Mouse (Mus musculus): ENCODE measurements around the gene Emp2. TPM values are rescaled to one million over a fixed set of nuclear protein-coding genes. Genes with fewer than 3 reads are reported as not detected.

The Emp2 gene
- 10 to 100 TPM; 14.4 to 16.4 TPM for total RNA-seq (2021)
- long read RNA-seq, experiment 1, transcript Emp2-201 (5 exons, 3,440 nt): major isoform, 17 of 20 reads
- long read RNA-seq, experiment 1, partial matches to known transcripts: 0 of 20 reads
- long read RNA-seq, experiment 1, other reads (novel, unspliced or antisense): 3 of 20 reads
- long read RNA-seq, experiment 2, transcript Emp2-201 (5 exons, 3,440 nt): major isoform, 23 of 26 reads
- long read RNA-seq, experiment 2, partial matches to known transcripts: 3 of 26 reads
- long read RNA-seq, experiment 2, other reads (novel, unspliced or antisense): 0 of 26 reads

DNA sequence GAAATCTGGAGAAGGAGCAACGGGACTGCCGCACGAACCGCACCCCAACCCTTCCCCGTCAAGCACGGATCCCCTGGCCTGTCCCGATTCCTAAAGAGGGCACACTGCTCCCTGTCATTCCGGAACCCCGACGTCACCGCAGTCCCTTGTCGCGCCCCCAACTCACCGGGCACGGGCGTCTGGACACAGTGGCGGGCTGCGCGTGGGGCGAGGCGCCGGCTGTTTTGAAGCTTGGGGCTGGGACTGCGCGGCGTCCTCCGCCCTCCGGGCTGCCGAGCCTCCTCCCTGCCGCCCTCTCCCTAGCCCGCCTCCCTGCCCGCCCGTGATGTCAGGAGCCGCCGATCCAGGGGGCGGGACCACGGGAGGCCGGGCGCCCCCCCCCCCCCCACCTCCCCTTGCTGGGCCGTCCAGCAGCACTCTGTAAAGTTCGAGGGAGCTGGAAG, at the start of gene Emp2:
Gene Emp2 (minus strand): TSS at position 323 of the 443 bp plus-strand sequence.
- Histone ChIP-seq H3K27ac (peak within 1 kb of the TSS; percentile 70), H3K4me3 (peak within 1 kb of the TSS; percentile 68)
- DNase-seq (ENCODE audit: low spot score in 2 of 2): peak in 1 of 2 experiments; percentile 17
- TF ChIP-seq CTCF (conservative IDR thresholded peaks at IDR 0.05): no peak

DNA sequence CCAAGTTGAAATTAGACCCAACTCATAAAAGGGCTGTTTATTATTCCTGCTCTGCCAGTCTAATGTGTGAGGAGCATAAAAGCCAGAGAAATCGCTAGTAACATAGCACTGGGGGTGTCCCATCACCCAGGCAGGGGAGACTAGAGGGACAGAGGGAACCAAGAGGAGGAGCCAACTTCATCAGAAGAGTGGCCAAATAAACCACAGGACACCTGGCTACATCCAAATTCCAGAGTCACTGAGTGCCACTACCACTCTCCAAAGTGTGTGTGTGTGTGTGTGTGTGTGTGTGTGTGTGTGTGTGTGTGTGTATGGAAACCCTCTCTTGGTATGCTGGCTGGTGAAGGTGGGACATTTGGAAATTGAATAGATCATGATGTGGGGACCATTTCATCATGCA, 49.3 kb upstream of the Emp2 start:
- no peak for TF ChIP-seq CTCF (conservative IDR thresholded peaks at IDR 0.05)
- no peak overlapping the region for H3K4me3 ChIP-seq
- DNase-seq (ENCODE audit: low spot score in 2 of 2): no peak
- H3K27ac ChIP-seq: no peak overlapping the region

DNA sequence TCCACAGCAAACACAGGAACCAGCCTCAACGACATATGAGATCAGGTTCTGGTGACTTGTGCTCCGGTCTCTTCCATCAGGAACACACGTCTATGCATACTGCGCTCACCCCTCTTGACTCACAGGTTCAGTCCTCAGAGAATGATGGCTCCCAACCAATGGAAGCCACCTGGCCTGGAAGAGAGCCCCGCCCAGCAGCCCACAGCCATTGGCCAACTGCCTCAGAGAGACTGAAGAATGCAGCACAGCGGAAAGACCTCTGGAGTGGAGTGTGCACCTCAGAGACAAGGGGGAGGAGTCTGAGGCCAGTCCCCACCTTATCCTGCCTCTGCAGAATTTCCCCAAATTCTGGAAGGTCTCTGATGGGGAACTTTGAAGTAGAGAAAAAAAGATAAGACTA, 45.5 kb upstream of the Emp2 start:
- no peak overlapping the region for H3K27ac ChIP-seq
- no peak for TF ChIP-seq CTCF (conservative IDR thresholded peaks at IDR 0.05)
- no peak overlapping the region for H3K4me3 ChIP-seq
- DNase-seq (ENCODE audit: low spot score in 2 of 2): no peak

DNA sequence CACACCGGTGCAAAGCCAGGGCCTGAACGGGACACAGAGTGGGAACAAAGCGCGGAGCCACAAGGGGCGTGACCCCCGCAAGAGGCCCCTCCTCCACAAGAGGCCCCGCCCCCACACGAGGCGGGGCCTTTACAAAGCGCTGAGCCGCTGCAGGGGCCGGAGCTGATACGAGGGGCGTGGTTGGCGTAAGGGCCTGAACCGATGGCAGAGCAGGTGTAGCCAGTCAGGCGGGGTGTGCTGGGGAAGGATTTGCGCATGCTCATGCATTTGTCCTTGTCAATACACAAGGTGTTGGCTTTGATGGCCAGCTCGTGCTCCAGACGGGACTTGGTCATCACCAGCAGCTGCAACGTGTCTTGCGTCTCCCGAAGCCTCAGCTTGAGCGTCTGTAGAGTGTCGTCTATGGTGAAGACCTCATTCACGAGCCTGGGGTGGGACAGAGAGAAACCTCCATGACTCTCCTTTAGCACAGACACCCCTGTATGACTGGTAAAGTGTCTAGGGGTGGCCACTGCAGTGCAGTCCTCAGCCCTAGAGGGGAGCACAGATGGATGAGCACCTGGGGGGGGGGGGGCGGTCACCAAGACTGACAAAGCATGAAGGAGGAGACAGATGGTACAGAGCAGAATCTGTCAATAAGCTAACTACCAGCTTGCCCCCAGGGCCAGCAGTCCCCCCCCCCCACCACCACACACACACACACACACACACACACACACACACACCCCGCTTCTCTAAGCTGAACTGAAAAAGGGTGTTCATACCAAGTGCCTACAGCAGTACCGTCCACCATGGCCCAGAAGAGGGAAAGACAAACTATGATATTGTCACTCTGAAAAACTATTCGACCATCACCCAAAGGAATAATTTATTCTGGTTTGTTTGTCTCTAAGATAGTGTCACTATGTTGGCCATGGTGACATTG, 44.5 kb upstream of the Emp2 start:
- DNase-seq (ENCODE audit: low spot score in 2 of 2): no peak
- H3K4me3 ChIP-seq: no peak overlapping the region
- H3K27ac ChIP-seq: no peak overlapping the region
- no peak for TF ChIP-seq CTCF (conservative IDR thresholded peaks at IDR 0.05)

DNA sequence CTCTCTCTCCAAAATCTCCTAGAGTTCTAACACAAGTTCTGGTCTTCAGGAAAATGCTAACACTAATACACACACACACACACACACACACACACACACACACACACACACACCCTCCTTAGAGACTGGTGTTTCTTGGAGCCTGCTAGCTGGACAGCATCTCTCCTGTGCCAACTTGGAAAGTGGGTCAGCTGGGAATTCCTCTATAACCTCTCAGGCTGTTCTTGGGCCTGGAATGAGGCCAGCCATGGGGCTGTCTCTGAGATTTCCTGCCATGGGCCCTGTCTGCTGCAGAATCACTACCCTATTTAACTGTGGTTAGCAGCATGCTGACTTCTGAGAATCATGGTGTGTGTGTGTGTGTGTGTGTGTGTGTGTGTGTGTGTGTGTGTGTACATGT, 41.2 kb upstream of the Emp2 start:
- DNase-seq (ENCODE audit: low spot score in 2 of 2): no peak
- Histone ChIP-seq H3K4me3 (no peak overlapping the region), H3K27ac (no peak overlapping the region)
- no peak for TF ChIP-seq CTCF (conservative IDR thresholded peaks at IDR 0.05)

DNA sequence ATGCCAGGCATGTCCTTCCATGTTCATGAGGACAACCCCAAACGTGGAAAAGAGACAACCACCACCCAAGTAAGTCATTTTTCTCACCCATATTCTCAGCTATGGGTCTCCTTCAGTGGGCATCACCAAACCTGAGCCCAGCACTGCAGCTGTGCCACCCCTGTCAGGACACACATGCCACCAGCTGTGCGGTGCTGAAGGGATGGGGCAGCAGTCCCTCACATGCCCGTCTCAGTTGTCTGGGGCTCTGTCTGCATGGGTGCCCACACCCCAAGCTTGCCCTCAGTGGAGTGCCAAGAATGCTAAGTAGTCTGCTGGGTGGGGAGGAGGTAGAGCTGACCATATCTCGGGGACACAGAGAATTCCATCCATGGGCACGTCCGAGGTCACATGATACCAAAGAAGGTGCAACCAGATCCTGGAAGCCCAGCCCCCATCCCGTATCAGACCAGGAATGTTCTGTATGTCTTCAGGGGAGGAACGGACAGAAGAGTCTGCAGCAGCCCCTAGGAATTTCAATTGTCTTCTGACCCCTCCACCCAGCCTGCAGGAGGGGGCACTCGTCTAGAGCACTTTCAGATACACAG, 37.4 kb upstream of the Emp2 start:
- Histone ChIP-seq H3K4me3 (no peak overlapping the region), H3K27ac (no peak overlapping the region)
- no peak for TF ChIP-seq CTCF (conservative IDR thresholded peaks at IDR 0.05)
- no peak for DNase-seq (ENCODE audit: low spot score in 2 of 2)

DNA sequence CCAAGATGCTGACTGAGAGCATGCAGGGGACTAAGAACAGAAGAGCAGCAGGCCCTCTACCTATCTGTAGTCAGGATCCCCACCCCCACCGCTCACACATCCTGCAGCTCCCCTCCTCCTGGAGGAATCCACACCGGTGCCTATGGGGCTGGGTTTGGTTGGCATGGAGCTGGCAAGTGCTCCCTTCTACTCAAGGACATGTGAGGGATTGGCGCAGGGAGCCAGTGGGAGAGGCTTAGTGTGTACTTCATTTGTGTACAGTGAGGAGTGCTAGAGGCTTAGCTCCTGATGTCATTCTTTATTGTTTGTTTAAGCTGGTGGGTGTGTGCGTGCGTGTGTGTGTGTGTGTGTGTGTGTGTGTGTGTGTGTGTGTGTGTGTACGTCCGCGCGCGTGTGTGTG, 36.1 kb upstream of the Emp2 start:
- TF ChIP-seq CTCF (conservative IDR thresholded peaks at IDR 0.05): no peak
- Histone ChIP-seq H3K4me3 (no peak overlapping the region), H3K27ac (no peak overlapping the region)
- no peak for DNase-seq (ENCODE audit: low spot score in 2 of 2)

DNA sequence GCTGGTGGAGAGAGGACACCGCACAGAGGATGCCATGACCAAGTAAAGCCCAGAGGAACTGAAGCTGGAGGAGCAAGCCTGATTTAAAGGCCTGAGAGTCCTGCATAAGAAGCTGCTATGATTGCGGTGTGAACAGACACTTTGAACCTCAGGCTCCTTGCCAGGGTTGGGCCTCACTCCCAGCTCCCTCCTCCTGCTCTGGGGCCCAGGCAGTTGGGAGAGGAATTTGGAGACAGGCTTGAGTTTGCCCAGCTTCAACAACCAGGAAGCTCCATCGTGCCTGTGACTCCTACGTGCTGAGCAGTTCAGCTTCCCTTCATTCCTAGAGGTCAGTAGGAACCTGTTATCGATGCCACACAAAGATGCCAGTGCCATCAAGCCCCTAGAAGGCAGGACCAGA, 35.7 kb upstream of the Emp2 start:
- no peak for DNase-seq (ENCODE audit: low spot score in 2 of 2)
- no peak overlapping the region for H3K4me3 ChIP-seq
- no peak overlapping the region for H3K27ac ChIP-seq
- TF ChIP-seq CTCF (conservative IDR thresholded peaks at IDR 0.05): no peak

DNA sequence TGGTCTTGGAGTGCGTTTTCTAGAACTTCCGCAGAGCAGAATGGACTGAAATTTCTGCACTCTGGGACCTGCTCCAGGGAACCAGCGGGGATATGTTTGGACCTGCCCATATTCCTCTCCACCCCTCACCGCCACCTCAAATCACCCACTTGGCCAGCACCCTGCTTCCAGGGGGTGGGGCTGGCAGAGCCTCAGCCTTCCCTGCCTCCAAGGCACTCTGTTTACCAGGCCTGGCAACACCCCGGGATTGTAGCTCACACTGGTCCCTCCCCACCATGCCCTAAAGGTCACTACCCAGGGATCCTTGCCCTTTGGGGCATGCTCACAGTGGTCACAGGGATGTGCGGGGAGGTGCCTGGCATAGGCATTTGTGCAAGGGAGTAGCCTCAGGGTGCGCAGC, 33.8 kb upstream of the Emp2 start:
- Histone ChIP-seq H3K27ac (peak overlapping the region; percentile 48; the same call in 1 of the 2 replicates), H3K4me3 (no peak overlapping the region)
- TF ChIP-seq CTCF (conservative IDR thresholded peaks at IDR 0.05): no peak
- DNase-seq (ENCODE audit: low spot score in 2 of 2): peak in 1 of 2 experiments; percentile 14

DNA sequence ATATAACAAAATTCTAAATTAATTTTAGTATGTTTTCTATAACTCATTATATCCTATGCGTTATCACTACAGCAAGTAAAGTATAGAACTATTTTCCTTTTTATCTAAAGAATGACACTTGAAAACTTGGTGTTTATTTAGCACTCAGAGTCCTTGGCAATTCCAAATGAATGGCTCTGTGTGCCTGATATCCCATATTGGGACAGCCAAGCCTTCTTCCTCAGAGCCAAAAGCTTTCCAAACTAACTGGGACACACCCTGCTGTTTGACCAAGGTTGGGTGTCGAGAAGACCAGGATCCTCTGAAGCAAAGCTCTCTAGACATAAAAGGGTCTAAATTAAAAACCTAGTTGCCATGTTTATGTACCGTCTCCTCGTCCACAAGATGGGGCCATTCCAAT, 27.3 kb upstream of the Emp2 start:
- no peak overlapping the region for H3K27ac ChIP-seq
- no peak for DNase-seq (ENCODE audit: low spot score in 2 of 2)
- H3K4me3 ChIP-seq: no peak overlapping the region
- TF ChIP-seq CTCF (conservative IDR thresholded peaks at IDR 0.05): no peak; the same call in 1 of the 2 replicates

DNA sequence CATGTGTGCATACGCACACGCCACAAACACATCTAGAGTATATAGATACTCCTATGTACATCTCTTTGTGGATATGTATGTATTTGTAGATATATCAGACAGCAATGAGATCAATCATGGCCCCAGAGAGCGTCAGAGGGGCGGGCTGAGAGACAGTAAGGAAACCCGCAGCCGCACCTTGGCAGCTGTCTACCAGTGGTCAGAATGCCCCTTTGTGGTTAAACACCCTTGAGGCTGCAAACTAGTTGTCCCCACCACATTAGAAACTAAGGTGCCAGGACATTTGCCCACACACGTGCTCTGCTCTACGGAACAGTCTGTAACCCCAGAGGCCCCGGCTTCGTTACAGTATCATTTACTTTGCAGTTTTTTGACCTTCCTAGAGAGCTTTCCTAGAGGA, 26.2 kb upstream of the Emp2 start:
- DNase-seq (ENCODE audit: low spot score in 2 of 2): no peak
- TF ChIP-seq CTCF (conservative IDR thresholded peaks at IDR 0.05): no peak
- Histone ChIP-seq H3K27ac (peak overlapping the region; percentile 49; the same call in 1 of the 2 replicates), H3K4me3 (no peak overlapping the region)

DNA sequence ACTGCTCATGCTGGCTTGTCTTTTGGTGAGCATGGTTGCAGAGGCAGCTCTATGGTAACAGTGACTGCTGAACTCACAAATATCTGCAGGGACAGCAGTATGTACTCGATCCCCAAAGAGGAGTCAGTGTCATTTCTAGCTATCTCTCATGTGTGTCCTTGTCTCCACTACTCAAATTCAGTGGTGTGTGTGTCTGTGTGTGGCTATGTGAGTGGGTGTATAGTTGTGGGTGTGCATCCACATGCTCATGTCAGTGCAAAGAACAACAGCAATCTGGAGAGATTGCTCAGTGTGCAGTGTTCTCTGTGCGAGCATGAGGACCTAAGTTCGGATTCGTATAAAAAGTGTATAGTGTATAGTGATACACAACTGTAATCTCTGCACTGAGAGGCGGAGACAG, 24.8 kb upstream of the Emp2 start:
- H3K27ac ChIP-seq: peak overlapping the region; percentile 94
- no peak overlapping the region for H3K4me3 ChIP-seq
- peak; percentile 32 to 56 for DNase-seq (ENCODE audit: low spot score in 2 of 2)
- no peak for TF ChIP-seq CTCF (conservative IDR thresholded peaks at IDR 0.05)

Data from layer of hippocampus, adult 2 months (tissue).